8 mouse cellular contexts compared by ENCODE assay signal in genomic region chr17:78590425-78590824, GRCm38 (mm10).
DNase-seq lines count a peak whose midpoint lies in the region; ATAC-seq and TF ChIP-seq lines count a peak whose summit lies in the region.
"Not testable (repeated sequence)": the region's sequence is repeated elsewhere in the genome, so short reads cannot be mapped to it uniquely, and the experiment has no call there.

No protein-coding gene starts in this region.

- TF ChIP-seq POLR2A in cerebellum, adult 2 months (IDR thresholded peaks at IDR 0.05; ENCODE audit: borderline replicate concordance, insufficient read depth, low read length), result not testable (repeated sequence)

- not testable (repeated sequence) for H3K27ac ChIP-seq in cerebellum, adult 2 months (ENCODE audit: insufficient read depth, low read length); intestine, postnatal 0 days (ENCODE audit: low read depth, low read length); liver, embryonic 14.5 days

- not testable (repeated sequence) for TF ChIP-seq EP300 in liver, embryonic 14.5 days (IDR thresholded peaks at IDR 0.05; ENCODE audit: low read depth)

- DNase-seq in R1 (ENCODE audit: low read depth, low spot score), result peak; percentile 34
- not testable (repeated sequence) for DNase-seq in cerebellum, adult 2 months; liver, embryonic 14.5 days (ENCODE audit: low read depth in 3 of 3, low spot score in 3 of 3)
- peak; percentile 27 for DNase-seq in thymus, postnatal 0 days (ENCODE audit: low spot score)

- ATAC-seq in granulocyte monocyte progenitor cell, adult 5-6 weeks (replicated peaks; ENCODE audit: poor library complexity, severe bottlenecking), result peak; percentile 68
- not testable (repeated sequence) for ATAC-seq in intestine, postnatal 0 days; liver, embryonic 14.5 days (ENCODE audit: insufficient read depth)
- ATAC-seq in megakaryocyte progenitor cell, adult 5-6 weeks (replicated peaks; ENCODE audit: poor library complexity), result 0 out of 2 replicates have a peak, but pooled peaks have one; percentile 32

- H3K9me3 ChIP-seq in E14TG2a.4 (ENCODE audit: low read length); intestine, postnatal 0 days (ENCODE audit: control insufficient read depth); liver, embryonic 14.5 days (ENCODE audit: control insufficient read depth, low read length): not testable (repeated sequence)

- not testable (repeated sequence) for H3K36me3 ChIP-seq in E14TG2a.4 (ENCODE audit: insufficient read depth, low read length); intestine, postnatal 0 days (ENCODE audit: control insufficient read depth, insufficient read depth); liver, embryonic 14.5 days (replicated peaks; ENCODE audit: control insufficient read depth, insufficient read depth, low read depth)

- not testable (repeated sequence) for H3K4me3 ChIP-seq in E14TG2a.4 (replicated peaks; ENCODE audit: low read length); cerebellum, adult 2 months (replicated peaks; ENCODE audit: insufficient read depth, low read depth, low read length); intestine, postnatal 0 days (ENCODE audit: low read depth, low read length); liver, embryonic 14.5 days (ENCODE audit: insufficient read depth in 1 of 2, low read depth in 2 of 2, low read length in 2 of 2)

- H3K27me3 ChIP-seq in E14TG2a.4 (ENCODE audit: insufficient read depth, low read length); cerebellum, adult 2 months (ENCODE audit: control insufficient read depth, insufficient read depth, low read length); intestine, postnatal 0 days (replicated peaks; ENCODE audit: control insufficient read depth, insufficient read depth, low read length); liver, embryonic 14.5 days (ENCODE audit: control insufficient read depth, insufficient read depth, low read length): not testable (repeated sequence)

- 91% methylated on average over 6 of the region's 6 CpGs for WGBS in cerebellum, adult 2 months
- WGBS in intestine, postnatal 0 days, result 91% methylated on average over 6 of the region's 6 CpGs
- WGBS in liver, embryonic 14.5 days (ENCODE audit: insufficient replicate concordance), result 59% methylated on average over 6 of the region's 6 CpGs

- not testable (repeated sequence) for H3K4me1 ChIP-seq in E14TG2a.4 (replicated peaks; ENCODE audit: low read depth, low read length); intestine, postnatal 0 days (replicated peaks; ENCODE audit: control insufficient read depth, insufficient read depth, low read length)
- peaks cover 18% of the 10 kb centered on the region for H3K4me1 ChIP-seq in cerebellum, adult 2 months (ENCODE audit: control insufficient read depth, insufficient read depth, low read length)
- peaks cover 17 to 30% of the 10 kb centered on the region in 2 experiments for H3K4me1 ChIP-seq in liver, embryonic 14.5 days (replicated peaks; ENCODE audit: control insufficient read depth in 2 of 2, insufficient read depth in 2 of 2, low read length in 1 of 2)

- not testable (repeated sequence) for H3K9ac ChIP-seq in intestine, postnatal 0 days (ENCODE audit: low read depth, low read length); liver, embryonic 14.5 days (replicated peaks)

- peak; percentile 64 for TF ChIP-seq CTCF in E14TG2a.4 (conservative IDR thresholded peaks at IDR 0.05; ENCODE audit: low read length)
- peak; percentile 25; the same call in 1 of the 2 replicates for TF ChIP-seq CTCF in cerebellum, adult 2 months (IDR thresholded peaks at IDR 0.05; ENCODE audit: borderline replicate concordance, insufficient read depth, low read depth, low read length)
- peak; percentile 61 for TF ChIP-seq CTCF in intestine, postnatal 0 days (IDR thresholded peaks at IDR 0.05; ENCODE audit: low read depth)
- peak; percentile 79 for TF ChIP-seq CTCF in liver, embryonic 14.5 days (IDR thresholded peaks at IDR 0.05; ENCODE audit: low read depth)

- H3K4me2 ChIP-seq in intestine, postnatal 0 days (replicated peaks; ENCODE audit: low read depth); liver, embryonic 14.5 days (ENCODE audit: low read depth): not testable (repeated sequence)

Comparison
In these comparisons a context has a peak if more than half of its experiments do, and no peak if none do; other contexts are left out.
1. CTCF ChIP-seq: peak in every context shown above with its lines; median percentile 79 in liver, embryonic 14.5 days; 64 in E14TG2a.4; 61 in intestine, postnatal 0 days; 25 in cerebellum, adult 2 months.